Mouse (Mus musculus): ENCODE measurements around the gene Exo5.

GRCm38 (mm10) chr4:120892516-120892915 lies 32.3 kb downstream of the Exo5 start:
- TF ChIP-seq CTCF (IDR thresholded peaks at IDR 0.05; ENCODE audit: low read depth, low read length) (no peak), POLR2A (IDR thresholded peaks at IDR 0.05; ENCODE audit: extremely low read depth, insufficient read depth, low read length) (no peak)
